Mouse (Mus musculus) stomach, postnatal 0 days (tissue): Measurements from ENCODE around the gene Tab1. TPM values are rescaled to one million over a fixed set of nuclear protein-coding genes. Genes with fewer than 3 reads are reported as not detected.

ENCODE experiments used
- ATAC-seq: fragments of 200-750 bp; cut with Nextera tagmentation; 2 replicates; pipeline ENCODE4 v1.8.0; 2017; ENCODE audit not compliant: low FRiP score, low TSS enrichment
- DNase-seq: peaks from one replicate; pipeline ENCODE4 v3.0.0-alpha.2; 2016; ENCODE audit warnings: low spot score
- H3K27ac ChIP-seq: fragments of 300-500 bp; sonication (generic); replicated peaks from 2 replicates; pipeline ENCODE4 v1.5.1; 2014; ENCODE audit warnings: mild to moderate bottlenecking, control low read depth
- H3K27me3 ChIP-seq: fragments of 300-500 bp; sonication (generic); 2 replicates; pipeline ENCODE4 v1.6.1; 2014; ENCODE audit warnings: low read length; ENCODE audit not compliant: control insufficient read depth, insufficient read depth
- H3K36me3 ChIP-seq: fragments of 300-500 bp; sonication (generic); 2 replicates; pipeline ENCODE4 v1.6.1; 2014; ENCODE audit warnings: low read length, mixed read lengths; ENCODE audit not compliant: control insufficient read depth, insufficient read depth
- H3K4me1 ChIP-seq: fragments of 300-500 bp; sonication (generic); replicated peaks from 2 replicates; pipeline ENCODE4 v1.6.1; 2014; ENCODE audit warnings: antibody characterized with exemption; ENCODE audit not compliant: control insufficient read depth, insufficient read depth
- H3K4me2 ChIP-seq: fragments of 300-500 bp; sonication (generic); replicated peaks from 2 replicates; pipeline ENCODE4 v1.6.1; 2014; ENCODE audit warnings: low read depth, mild to moderate bottlenecking, control low read depth, moderate library complexity
- H3K4me3 ChIP-seq: fragments of 300-500 bp; sonication (generic); 2 replicates; pipeline ENCODE4 v1.5.1; 2014; ENCODE audit warnings: low read depth, low read length, control low read depth
- H3K9ac ChIP-seq: fragments of 300-500 bp; sonication (generic); 2 replicates; pipeline ENCODE4 v1.6.1; 2014; ENCODE audit warnings: mild to moderate bottlenecking, low read length, control low read depth, mixed read lengths
- H3K9me3 ChIP-seq: fragments of 300-500 bp; sonication (generic); 2 replicates; pipeline ENCODE4 v1.6.1; 2016; ENCODE audit warnings: low read length; ENCODE audit not compliant: control insufficient read depth
- CTCF ChIP-seq: IDR thresholded peaks from 2 replicates; pipeline ENCODE4 v1.5.1; 2016; ENCODE audit warnings: antibody characterized with exemption, low read depth, mild to moderate bottlenecking, moderate library complexity
- EP300 ChIP-seq: optimal IDR thresholded peaks from 2 replicates; pipeline ENCODE3; 2016; ENCODE audit warnings: antibody characterized with exemption
- WGBS: fragments of 180-500 bp; shearing (Covaris S2); extraction: QIAGEN DNeasy Blood & Tissue Kit; methylation state at CpG from one replicate; pipeline ENCODE4 v1.1.7; 2014; 5-methylcytosine and 5-hydroxymethylcytosine counted together
- polyA plus RNA-seq: library from polyadenylated mRNA; unstranded; fragments of >200 nt; fragmentation: Nextera tagmentation; extraction: Ambion mirVana; gene quantifications from 2 replicates; pipeline ENCODE4 v1.2.1, GENCODE M21; 2015

The Tab1 gene
- polyA plus RNA-seq, 1 experiment from 2014 or later = 16.3 TPM

DNA sequence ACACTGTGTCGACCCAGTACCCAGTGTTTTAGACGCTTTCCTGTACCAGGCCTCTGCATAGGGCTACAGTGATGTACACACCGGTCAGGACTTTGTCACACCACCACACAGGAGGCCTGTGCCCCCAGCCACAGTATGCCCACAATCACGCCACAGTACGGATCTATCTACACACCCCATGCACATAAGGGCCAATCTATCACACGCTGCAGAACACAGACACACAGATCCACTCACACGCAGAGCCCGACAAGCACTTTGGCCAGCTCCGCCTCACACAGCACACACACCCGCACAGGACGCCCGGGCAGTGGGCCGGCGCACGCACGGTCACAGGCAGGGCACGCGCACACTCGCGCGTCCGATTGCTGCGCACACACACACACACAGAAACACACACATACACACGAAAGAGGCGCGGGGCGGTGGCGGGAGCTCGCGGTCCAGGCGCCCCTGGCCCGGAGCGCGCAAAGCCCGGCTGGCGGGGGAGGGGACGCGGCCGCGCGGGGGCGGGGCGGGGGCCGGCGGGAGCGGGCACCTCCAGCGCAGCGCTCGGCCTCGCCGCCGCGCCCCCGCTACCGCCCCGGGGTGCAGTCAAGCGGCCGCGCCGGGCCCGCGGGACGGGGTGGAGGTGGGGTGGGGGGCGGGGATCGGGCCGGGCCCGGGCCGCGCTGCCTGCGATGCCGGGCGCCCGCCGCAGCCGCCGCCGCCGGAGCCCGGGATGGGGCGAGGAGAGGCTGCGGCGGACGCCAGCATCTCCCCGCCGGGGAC lies 40.3 kb downstream of the Tab1 start, which contains the start of gene Mgat3:
Gene Mgat3 (plus strand): TSS at position 721 of the 771 bp plus-strand sequence.
- Histone ChIP-seq H3K4me1 (0 out of 2 replicates have a peak, but pooled peaks cover 4% of the 10 kb centered on the region), H3K4me3 (peak within 1 kb of the TSS; percentile 80), H3K27ac (peak within 1 kb of the TSS; percentile 86), H3K4me2 (peak within 1 kb of the TSS; percentile 96), H3K36me3 (no peaks in the 10 kb centered on the region), H3K27me3 (no peaks in the 10 kb centered on the region), H3K9ac (peak within 1 kb of the TSS; percentile 83), H3K9me3 (no peaks in the 10 kb centered on the region)
- TF ChIP-seq EP300 (no peak), CTCF (no peak)
- ATAC-seq = peak; percentile 71
- DNase-seq = peak; percentile 77
- 2% methylated on average over 61 of the region's 85 CpGs for WGBS

DNA sequence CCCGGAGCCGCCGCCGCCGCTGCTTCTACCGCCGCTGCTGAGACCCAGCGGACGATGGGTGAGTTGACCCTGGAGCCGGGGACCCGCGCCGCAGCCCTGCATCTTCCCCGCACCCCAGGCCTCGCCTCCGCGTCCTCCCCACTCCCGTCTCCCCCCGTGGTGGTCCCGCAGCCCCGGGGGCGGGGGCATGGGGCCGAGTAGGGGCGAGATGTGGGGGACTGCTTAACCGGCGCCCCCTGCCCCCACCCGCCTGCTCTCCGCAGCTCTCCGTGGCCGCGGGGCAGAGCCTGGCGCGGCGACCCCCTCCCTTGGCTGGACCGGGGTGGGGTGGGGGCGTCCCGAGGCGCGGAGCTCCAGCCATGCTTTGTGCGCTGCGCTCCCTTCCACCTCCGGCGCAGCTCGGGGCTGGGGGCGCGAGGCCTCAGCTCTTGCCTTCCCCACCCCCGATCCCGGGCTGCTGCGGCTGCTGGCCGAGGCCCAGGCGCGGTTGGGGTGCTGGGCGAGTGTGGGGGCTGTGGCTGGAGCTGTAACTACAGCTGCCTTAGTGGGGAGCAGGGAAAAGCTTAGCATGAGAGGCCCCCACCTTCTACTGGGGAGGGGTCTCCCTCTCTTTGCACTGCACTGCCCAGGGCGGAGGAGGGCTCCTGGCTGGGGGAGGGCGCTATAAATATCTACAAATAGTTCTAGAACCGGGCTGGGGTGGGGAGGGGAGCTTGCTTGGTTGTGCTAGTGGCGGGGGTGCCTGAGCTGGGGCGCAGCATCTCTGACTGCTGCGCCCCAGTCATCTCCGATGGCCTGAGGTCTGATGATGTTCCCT lies 41.1 kb downstream of the Tab1 start:
- Histone ChIP-seq H3K9me3 (no peaks in the 10 kb centered on the region), H3K4me3 (peak overlapping the region; percentile 80), H3K9ac (peak overlapping the region; percentile 83), H3K4me2 (peak overlapping the region; percentile 96), H3K36me3 (no peaks in the 10 kb centered on the region), H3K27me3 (no peaks in the 10 kb centered on the region), H3K4me1 (0 out of 2 replicates have a peak, but pooled peaks cover 4% of the 10 kb centered on the region), H3K27ac (peak overlapping the region; percentile 86)
- no peak; the same call in 1 of the 2 replicates for ATAC-seq
- DNase-seq = peak; percentile 48
- WGBS = 3% methylated on average over 28 of the region's 60 CpGs
- TF ChIP-seq CTCF = no peak
- no peak for TF ChIP-seq EP300

DNA sequence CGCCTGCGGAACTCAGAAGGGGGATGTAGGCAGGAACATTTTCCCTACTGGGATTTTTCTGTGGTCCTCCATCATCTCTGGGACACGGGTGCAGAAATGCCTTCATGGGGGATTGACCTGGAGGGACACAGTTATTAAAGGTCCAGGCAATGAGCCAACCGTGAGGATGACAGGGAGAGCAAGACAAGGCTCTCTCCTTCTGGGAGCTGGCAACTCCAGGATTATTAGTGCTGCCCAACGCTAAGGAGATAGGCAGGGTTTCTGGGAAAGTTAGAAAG lies 41.6 kb downstream of the Tab1 start:
- DNase-seq = no peak
- no peak for ATAC-seq
- Histone ChIP-seq H3K9me3 (no peaks in the 10 kb centered on the region), H3K4me1 (0 out of 2 replicates have a peak, but pooled peaks cover 4% of the 10 kb centered on the region), H3K27ac (0 out of 2 replicates have a peak overlapping the region, but pooled peaks have one; percentile 86), H3K9ac (peak overlapping the region; percentile 83), H3K36me3 (no peaks in the 10 kb centered on the region), H3K4me3 (peak overlapping the region; percentile 80), H3K27me3 (no peaks in the 10 kb centered on the region), H3K4me2 (peak overlapping the region; percentile 96)
- WGBS = 9% methylated on average over 5 of the region's 5 CpGs
- TF ChIP-seq CTCF (no peak), EP300 (no peak)

DNA sequence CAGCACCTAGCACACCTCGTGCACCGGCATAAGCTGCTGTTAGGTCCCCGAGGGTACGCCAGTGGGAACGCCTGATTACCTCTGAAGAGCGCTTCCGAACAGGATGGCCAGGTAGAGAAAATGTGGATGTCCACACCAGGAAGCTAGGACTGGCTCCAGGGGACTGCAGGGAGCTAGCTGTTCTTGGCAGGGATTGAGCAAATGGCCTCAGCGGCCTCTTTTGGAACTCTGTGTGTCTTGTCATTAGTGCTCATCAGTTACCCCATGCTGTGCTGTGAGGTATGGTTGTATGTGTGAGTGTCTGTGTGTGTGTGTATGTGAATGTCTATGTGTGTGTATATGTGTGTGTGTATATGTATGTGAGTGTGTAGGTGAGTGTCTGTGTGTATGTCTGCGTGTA lies 42.4 kb downstream of the Tab1 start:
- ATAC-seq = no peak
- peak overlapping the region; percentile 80 for H3K4me3 ChIP-seq
- H3K4me2 ChIP-seq = peak overlapping the region; percentile 96
- H3K27me3 ChIP-seq = no peaks in the 10 kb centered on the region
- TF ChIP-seq EP300 = no peak
- no peak for TF ChIP-seq CTCF
- no peak for DNase-seq
- H3K36me3 ChIP-seq = no peaks in the 10 kb centered on the region
- no peak overlapping the region for H3K27ac ChIP-seq
- H3K4me1 ChIP-seq = 0 out of 2 replicates have a peak, but pooled peaks cover 4% of the 10 kb centered on the region
- 79% methylated on average over 9 of the region's 9 CpGs for WGBS
- no peaks in the 10 kb centered on the region for H3K9me3 ChIP-seq
- peak overlapping the region; percentile 38; the same call in 1 of the 2 replicates for H3K9ac ChIP-seq

GRCm38 (mm10) chr15:80175756-80176155 lies 42.8 kb downstream of the Tab1 start:
- Histone ChIP-seq H3K9ac (no peak overlapping the region), H3K4me1 (0 out of 2 replicates have a peak, but pooled peaks cover 4% of the 10 kb centered on the region), H3K9me3 (no peaks in the 10 kb centered on the region), H3K27me3 (no peaks in the 10 kb centered on the region), H3K4me2 (0 out of 2 replicates have a peak overlapping the region, but pooled peaks have one; percentile 5), H3K27ac (no peak overlapping the region), H3K4me3 (no peak overlapping the region), H3K36me3 (no peaks in the 10 kb centered on the region)
- no peak for DNase-seq
- TF ChIP-seq EP300 (no peak), CTCF (no peak)
- no peak for ATAC-seq
- 72% methylated on average over 4 of the region's 6 CpGs for WGBS
